Mouse (Mus musculus) kidney, postnatal 36 days (tissue): ENCODE measurements around the gene Ern1.
"Not testable (repeated sequence)": the region's sequence is repeated elsewhere in the genome, so short reads cannot be mapped to it uniquely, and the experiment has no call there.

Experiments
- DNase-seq, 2 experiments: peaks; one replicate each; pipeline ENCODE4 v3.0.0; 2021 to 2022; ENCODE audit warnings: mixed read lengths in 2 of 2

Gene Ern1

DNA sequence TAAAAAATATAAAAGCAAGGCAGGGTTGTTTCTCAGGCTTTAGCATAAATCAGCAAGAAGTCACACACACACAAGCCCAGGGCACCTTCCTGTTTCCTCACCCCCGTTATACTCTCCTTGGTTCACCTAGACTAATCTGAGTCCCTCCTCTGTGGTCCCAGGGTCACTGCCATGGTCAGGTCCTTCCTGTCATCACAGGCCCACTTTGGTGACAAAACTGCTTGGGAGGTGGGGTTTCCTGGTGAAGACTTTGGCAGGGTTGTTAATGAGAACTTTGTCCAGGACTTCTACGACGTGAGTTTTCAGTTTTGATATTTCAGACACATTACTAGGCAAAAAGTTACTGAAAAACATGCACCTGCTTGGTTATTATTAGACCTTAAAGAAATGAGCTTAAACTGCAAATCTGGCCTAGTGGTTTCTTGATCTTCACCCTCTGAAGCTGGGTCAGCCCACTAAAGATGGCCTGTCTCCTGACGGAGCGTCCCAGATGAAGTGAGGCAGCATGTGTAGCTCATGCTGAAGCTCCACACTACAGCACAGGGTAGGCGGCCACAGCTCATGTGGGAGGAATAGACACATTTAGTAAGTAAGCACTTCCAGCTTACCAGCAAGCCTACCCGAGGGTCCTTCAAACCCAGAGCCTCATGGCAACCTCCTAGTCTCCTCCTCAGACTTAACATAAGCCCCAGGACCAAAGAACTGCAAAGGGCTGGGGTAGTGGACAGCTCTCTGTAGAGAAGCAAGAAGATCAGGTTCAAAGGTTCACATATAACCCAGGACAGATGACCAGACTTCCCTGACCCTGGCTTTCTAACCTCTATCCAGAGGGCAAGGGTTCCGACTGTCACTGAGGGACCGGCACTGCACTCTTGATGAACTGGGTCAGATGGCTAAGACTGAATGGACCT, 7.8 kb downstream of the Ern1 start:
- peak; percentile 19 to 24 for DNase-seq

DNA sequence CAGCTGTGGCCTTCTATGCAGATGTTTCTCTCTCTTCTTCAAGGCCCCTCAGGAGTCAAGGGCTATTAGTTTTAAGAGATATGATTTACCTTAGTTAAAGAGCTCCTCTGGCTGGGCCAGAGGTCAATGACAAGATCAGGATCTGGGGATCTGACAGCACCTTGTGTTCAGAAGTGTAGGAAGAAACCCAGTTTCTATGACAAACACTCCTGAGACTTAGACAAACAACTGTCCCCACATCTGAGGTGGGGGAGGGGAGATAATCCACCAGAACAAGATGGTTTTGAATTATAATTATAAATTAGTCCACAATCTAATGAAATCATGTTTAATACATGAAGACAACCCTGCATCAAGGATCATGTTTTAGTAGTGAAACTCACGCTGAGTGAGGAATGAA, 8.9 kb downstream of the Ern1 start:
- no peak for DNase-seq

DNA sequence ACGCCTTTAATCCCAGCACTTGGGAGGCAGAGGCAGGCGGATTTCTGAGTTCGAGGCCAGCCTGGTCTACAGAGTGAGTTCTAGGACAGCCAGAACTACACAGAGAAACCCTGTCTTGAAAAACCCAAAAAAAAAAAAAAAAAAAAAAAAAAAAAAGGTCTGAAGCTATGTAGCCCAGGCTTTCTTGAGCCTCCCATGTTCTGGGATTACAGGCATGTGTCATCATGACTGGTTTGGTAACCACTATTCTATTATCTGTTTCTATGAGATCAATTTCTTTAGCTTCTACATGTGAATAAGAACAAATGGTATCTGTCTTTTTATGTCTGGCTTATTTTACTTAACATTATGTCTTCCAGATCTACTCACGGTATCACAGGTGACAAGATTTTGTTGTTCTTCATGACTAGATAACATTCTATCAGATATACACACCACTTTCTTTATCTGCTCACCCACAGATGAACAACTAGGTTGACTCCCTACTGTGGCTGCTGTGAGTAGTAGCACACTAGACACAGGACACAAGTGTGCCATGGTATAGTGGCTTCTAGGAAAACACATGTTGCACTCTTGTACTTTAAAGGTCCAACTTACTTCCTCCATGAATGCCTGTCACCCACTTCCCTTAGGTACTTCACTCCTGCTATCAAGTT, 10.0 kb downstream of the Ern1 start:
- no peak for DNase-seq

DNA sequence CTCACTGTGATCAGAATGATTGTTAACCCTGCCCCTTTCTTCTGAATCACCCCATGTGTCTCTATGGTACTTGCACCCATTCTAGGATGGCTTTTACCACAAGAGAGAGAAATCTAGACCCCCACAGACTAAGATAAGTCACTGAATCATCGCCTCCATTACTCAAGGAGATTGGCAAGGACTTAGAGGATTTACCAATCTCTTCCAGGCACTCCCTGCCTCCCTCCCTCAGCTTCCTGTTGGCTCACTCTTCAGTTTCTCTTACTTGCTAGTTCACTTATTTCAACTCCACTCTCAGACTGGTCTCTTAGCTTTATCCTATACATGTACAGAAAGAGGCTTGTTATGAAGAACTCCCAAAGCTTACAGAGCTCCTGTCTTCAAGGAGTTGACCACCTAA, 12.3 kb downstream of the Ern1 start:
- DNase-seq: no peak

DNA sequence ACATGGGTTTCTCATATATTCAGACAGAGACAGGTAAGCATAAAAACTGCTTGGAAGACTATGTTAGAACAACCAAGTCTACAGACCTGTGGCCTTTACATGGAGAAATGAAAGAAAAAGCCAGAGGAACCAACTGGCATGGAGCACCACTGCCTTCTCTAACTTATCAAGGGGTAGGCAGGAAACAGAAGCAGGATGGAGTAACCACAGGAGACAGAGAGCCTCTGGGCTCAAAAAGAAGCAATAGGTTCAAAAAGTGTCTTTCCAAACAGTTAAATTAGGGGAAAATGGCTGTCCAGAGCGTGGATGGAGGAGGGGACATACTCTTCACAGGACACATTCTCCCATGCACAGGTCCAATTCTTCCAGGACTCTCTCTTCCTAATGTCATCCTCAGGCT, 16.0 kb downstream of the Ern1 start:
- DNase-seq: no peak

DNA sequence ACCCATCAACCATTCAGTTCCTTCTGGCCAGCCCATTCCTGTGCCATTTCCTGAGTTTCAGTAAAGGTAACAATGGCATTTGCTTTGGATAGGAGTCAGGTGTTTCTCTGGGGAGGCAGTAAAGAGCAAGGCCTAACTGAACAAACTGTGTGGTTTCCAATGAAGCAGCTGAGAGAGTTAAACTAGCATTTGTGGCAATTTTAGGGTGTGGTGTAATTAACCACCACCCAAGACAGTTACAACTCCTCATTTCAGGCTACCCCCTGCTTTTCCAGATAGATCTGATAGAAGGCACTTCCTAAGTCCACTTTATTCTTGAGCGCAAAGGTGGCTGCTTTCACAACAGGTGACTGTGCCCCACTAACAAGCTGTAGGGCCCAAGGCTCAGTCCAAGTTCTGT, 19.1 kb downstream of the Ern1 start:
- DNase-seq: no peak

DNA sequence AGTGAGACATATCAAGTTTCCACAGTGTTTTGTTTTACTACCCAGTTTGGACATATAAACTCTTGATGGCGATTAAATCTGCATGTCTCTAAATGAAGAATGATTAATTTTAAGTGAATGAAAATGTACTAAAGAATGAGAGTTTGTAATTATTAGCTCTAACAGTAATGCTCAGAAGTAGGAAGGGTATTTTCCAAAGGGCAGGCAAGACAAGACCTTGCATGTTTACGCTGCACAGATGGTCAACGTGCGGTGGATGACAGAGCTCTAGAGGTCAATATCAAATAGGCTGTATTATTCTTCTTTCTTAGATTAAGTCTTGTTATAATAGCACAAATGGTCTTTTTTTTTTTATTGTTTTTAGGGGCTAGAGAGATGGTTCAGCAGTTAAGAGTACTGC, 21.7 kb downstream of the Ern1 start:
- no peak for DNase-seq

DNA sequence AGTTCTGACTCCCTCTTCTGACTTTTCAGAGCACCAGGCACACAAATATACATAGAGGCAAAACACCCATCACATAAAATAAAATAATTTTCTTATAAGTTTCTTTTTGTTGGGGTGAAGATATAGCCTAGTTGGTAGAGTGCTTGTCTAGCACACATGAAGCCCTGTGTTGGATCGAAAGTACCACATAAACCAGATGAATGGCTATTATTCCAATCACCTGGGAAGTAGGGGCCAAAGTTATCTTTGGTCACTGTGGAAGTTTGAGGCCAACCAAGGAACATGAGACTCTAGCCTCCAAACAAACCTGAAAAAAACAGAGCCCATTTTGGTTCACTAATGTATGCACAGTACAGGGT, 22.1 kb downstream of the Ern1 start:
- no peak for DNase-seq

DNA sequence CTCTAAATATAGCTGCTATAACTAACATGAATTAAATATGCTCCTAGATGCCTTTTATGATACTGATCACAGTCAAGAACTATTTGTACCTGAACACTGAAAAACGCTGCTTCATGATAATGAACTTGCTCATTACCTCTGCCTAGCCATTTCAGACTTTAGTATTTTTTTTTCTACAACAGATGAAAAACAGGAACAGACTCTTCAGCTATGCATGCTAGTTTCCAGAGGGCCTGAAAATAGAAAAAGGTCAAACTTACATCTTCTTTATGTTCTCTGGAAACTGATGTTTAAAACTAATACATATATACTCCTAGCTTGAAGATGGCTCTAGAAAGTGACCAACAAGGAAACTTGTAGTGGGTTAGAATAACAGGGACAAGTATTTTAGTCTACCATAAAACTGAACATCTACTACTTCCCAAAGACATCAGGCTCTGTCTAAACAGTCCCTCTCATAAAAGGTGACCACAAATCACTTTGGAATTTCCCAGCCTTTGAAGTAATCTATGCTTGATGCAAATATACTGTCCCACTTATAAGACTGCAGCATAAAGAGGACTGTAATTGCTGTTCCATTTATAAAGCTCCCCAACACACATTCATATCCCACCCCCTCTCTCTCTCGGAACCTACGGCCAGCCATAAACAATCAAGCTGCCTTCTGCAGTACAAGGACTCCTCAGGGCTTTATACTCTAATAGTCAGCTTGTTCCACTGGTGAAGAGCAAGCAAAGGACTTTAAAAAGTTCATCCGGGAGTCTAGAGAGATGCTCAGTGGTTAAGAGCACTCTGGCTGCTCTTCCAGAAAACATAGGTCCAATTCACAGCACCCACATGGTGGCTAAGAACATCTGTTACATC, 22.7 kb downstream of the Ern1 start:
- no peak for DNase-seq

DNA sequence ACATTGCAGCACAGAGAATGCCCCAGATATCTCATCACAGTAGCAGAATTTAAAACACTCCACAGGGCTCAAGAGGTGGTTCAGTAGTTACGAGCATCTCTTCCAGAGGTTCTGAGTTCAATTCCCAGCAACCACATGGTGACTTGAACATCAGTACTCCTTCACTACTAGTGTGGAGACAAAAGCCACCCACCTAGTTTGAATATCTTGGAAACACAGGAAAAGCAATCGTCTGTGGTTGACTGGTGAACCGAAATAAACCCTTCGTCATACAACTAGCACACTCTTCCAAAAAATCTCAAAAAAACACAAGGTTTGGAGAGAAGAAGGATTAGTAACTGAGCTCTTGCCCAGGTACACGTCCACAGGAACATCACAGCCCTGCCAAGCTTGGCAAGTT, 23.8 kb downstream of the Ern1 start:
- no peak for DNase-seq

DNA sequence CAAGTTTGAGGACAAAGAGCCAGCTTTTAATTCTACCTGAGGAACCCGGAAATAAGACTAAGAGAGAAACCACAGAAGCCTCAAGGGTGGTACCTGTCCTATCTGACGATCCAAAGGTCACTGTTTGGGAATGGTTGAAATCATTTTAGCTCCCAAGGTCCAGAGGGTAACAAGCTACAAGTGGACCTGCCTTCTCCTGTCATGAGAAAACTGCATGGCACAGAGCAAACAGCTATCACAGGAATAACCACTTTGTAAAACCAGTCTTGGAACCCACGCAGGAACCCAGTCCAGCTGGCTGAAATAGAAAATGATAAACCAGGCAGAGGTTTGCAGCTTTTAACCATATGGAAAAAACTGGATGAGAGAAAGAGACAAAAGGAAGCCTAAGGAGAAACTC, 25.3 kb downstream of the Ern1 start:
- DNase-seq: no peak

DNA sequence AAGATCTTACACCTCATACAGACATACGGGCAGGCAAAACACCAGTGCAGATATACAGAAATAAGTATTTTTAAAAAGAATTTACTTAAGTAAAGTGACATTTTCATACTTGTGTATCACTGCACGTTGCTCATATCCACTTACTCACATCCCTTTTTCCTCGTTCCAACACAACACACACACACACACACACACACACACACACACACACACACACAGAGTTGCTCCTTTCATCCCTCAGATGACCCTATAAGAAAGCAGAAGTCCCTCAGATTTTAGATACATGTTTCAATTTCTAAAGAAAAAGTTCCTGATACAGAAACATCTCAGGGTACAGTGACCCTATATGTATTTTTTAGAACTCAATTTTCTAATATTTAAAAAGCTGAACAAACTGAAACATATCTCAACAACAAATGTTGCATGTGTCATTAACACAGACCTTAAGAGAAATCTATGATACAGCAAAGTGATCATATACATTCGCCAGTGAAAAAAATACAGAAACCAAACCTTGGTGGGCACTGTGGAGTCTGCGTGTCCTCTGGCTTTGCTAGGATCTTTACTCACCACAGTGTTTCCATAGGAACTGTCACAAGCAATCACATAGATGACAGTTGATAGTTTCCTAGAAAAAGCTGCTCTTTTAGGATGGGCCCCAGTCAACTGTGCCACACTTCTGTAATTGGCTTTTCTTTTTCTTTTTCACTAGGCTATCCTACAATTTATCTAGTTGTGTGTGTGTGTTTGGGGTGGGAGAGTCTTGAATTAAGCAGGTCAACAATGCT, 26.3 kb downstream of the Ern1 start:
- DNase-seq: no peak

DNA sequence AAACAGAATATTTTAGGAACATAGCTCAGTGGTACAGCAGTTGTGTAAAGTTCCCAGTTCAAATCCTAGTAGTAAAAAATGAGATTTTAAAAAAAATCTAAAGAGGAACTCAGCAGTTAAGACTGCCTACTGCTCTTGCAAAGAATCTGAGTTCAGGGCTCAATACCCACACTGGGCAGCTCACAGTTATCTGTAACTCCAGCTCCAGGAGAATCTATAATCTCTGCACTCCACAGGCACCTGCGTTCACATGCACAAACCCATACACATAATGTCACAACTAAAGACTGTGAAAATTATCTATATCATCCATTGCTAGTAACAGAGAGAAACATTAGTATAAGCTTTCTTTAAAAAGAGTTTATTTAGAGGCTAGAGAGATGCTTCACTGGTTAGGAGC, 27.0 kb downstream of the Ern1 start:
- no peak for DNase-seq

DNA sequence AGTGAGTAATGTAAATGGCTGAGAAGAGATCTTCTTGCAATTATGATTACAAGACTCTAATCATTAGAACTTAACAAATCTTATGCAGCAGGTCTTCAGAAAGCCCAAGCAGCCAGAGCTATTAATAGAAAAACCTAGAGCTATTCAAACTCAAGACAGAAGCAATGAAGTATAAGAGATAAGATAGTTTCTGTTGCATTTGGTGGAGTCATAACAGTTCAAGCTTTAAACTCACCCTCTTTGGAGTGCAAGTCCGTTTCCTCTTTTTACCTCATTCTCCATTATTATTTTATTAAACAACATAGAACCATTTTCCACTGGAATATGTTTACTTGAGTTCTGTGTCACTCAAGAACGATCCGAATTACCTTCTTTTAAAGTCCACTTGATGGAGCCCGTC, 29.1 kb downstream of the Ern1 start:
- no peak for DNase-seq

DNA sequence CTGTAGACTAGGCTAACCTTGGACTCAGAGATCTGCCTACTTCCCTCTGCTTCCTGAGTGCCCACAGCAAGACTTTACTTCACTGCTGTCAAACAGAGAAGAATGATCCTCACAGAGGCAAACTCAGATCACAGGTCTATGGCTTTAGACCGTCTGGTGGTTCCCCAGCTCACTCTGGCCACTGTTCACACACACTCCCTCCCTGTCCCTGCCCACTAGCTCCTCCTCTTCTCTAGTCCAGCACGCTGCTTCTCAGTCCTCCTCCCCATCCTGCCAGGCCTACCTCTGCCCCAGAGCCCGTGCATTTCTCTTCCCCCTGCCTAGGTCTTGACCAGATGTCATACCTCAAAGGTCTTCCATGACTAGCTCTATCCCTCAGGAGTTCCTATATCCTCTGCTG, 44.0 kb downstream of the Ern1 start:
- DNase-seq: no peak

DNA sequence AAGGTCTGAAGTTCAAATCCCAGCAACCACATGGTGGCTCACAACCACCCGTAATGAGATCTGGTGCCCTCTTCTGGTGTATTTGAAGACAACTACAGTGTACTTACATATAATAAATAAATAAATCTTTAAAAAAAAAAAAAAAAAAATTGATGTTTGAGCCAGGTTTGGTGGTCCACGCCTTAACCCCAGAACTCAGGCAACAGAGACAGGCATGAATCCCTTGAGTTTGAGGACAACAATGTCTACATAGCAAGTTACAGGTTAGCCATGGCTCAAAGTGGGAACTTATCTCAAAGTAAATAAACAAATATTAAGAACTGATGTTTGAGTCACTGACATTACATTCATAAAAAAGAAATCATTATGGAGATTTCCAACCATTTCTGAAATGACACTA, 45.1 kb downstream of the Ern1 start:
- not testable (repeated sequence) for DNase-seq

DNA sequence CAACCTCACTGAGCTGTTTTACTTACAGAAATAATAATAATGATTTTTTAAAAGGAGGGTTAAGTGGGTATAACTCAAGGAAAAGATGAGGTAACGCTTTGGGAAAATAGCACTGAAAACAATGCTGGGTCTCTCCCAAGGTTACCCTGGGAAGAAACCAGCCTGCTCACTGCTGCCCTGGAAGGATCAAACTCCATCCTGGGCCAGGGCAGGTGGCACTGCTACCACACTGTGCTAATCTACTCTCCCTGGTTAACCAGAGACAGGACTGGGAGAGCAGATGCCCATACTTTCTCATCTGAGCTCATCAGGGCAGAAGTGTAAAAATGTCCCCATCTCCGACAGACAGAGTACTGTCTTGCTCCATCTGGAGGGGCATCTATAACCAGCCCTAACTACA, 47.3 kb downstream of the Ern1 start:
- DNase-seq: no peak

DNA sequence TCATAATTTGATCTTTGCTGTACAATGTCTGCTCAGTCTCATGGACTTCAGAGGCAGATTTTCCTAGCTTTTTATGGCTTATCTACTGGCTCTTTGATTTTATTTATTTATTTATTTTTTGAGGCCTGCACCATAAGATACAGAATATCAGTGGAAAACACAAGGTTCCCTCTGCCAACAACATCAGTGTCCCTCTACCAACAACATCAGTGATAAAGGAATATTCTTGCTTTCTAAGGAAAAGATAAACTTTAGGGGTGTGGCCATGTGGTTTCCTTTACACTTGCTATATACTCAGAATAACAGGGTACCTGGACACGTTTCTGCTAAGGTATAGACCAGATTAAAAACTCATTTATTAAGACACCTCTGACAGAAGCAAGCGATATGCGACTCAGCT, 48.3 kb downstream of the Ern1 start:
- no peak for DNase-seq

DNA sequence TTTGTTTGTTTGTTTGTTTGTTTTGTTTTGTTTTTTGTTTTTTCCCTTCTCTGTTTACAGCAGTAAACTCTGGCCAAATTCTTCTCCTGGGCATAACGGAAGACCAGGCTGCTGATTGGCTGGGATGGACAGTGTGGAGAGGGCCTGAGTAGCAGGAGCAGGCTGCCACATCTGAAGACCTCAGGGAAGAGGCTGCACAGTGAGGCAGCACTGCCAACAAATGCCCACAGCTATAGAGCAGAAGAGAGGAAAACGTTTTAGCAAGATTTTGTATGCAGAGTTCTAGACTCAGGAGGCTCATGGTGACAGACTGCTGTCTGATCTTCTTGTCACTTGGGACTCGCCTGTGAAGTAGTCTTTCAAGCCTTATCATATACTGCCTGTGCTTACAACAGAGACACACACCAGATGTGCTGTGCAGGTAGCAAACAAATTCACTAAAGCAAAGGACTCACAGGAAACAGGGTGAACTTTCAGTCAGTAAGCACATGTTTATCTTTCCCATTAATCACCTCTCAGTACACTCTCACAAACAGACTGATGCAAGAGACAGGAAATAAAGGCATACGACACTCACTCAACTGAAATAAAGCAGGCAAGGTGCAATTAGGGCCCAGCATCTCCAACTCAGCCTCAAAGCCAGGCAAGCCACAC, 49.0 kb downstream of the Ern1 start:
- DNase-seq: no peak

DNA sequence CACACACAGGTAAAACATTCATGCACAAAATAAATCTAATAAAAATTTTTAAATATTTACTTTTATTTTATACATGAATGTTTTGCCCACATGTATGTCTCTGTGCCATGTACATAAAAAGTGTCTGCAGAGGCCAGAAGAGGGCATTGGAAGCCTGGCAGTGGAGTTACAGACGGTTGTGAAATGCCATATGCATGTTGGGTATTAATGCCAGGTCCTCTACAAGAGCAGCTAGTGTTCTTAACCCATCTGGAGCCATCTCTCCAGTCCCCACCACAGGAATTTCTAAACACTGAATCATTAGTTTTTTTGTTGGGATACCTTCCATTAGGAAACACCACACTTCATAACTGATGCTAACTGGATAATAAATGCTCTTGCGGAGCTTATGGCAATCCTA, 50.1 kb downstream of the Ern1 start:
- no peak for DNase-seq

DNA sequence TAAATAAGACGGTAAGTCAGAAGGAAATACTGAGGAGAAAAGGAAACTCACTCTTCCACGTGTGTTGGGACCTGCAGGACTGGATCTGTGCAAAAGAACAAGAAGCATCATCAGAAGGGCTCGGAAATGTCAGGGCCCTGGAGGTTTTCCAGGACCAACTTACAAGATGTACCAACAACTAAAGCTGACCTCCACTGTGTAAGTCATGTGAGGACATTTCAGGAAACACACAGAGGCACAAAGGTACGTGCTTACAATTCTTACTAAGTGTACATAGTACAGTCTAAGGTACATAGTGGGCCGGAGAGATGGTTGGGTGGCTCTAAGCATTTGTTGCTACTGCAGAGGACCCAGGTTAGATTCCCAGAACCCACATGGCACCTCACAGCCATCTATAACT, 50.6 kb downstream of the Ern1 start:
- DNase-seq: peak in 1 of 2 experiments; percentile 17

DNA sequence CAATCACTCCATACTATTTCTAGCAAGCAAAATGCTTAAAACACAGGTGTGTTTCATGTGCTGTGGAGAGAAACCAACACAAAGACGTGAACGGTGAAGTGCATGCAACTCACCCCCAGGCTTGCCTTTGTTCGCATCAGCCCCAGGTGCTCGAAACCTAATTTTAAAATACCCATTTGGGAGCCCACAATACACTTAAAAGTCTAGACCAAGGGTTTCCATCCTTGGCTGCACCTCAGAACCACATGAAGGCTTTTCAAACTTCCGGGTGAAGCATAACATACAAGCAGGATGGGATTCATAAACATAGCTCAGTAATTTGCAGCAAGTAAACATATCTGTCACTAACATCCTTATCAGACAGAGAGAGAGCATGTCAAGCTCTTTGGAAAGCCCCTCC, 57.3 kb downstream of the Ern1 start:
- DNase-seq: no peak
